Mouse (Mus musculus) ovary, postnatal 36 days (tissue): ENCODE measurements around the gene Rps6ka2.
"Not testable (repeated sequence)": the region's sequence is repeated elsewhere in the genome, so short reads cannot be mapped to it uniquely, and the experiment has no call there.

Source experiments
- DNase-seq: peaks from one replicate; pipeline ENCODE4 v3.0.0; 2022; ENCODE audit warnings: low spot score, mixed read lengths

Gene Rps6ka2

GRCm38 (mm10) chr17:7169627-7170303 is at the start of gene Rps6ka2:
Gene Rps6ka2, plus strand, starts transcription at chr17:7170115.
- peak; percentile 97 for DNase-seq

- not testable (repeated sequence) for DNase-seq
Observed at GRCm38 (mm10) chr17:7120835-7121234, 49.1 kb upstream of the Rps6ka2 start.

- not testable (repeated sequence) for DNase-seq
Observed at GRCm38 (mm10) chr17:7122554-7122953, 47.4 kb upstream of the Rps6ka2 start.

GRCm38 (mm10) chr17:7126475-7126874 is 43.4 kb upstream of the Rps6ka2 start:
- not testable (repeated sequence) for DNase-seq

GRCm38 (mm10) chr17:7134002-7134401 is 35.9 kb upstream of the Rps6ka2 start:
- DNase-seq, result not testable (repeated sequence)

- not testable (repeated sequence) for DNase-seq
Observed at GRCm38 (mm10) chr17:7135277-7135676, 34.6 kb upstream of the Rps6ka2 start.

GRCm38 (mm10) chr17:7138186-7138925 is 31.6 kb upstream of the Rps6ka2 start:
- DNase-seq, result no peak

- no peak for DNase-seq
Observed at GRCm38 (mm10) chr17:7140399-7141174, 29.3 kb upstream of the Rps6ka2 start.

GRCm38 (mm10) chr17:7142367-7142766 is 27.5 kb upstream of the Rps6ka2 start:
- DNase-seq, result no peak

- DNase-seq, result peak; percentile 47
Observed at GRCm38 (mm10) chr17:7143885-7144518, 25.9 kb upstream of the Rps6ka2 start.

GRCm38 (mm10) chr17:7145373-7146058 is 24.4 kb upstream of the Rps6ka2 start:
- DNase-seq, result no peak

- no peak for DNase-seq
Observed at GRCm38 (mm10) chr17:7146479-7146878, 23.4 kb upstream of the Rps6ka2 start.

- DNase-seq, result no peak
Observed at GRCm38 (mm10) chr17:7147920-7148321, 22.0 kb upstream of the Rps6ka2 start.

GRCm38 (mm10) chr17:7149328-7150195 is 20.4 kb upstream of the Rps6ka2 start:
- no peak for DNase-seq

- no peak for DNase-seq
Observed at GRCm38 (mm10) chr17:7151446-7152100, 18.3 kb upstream of the Rps6ka2 start.

GRCm38 (mm10) chr17:7152662-7153061 is 17.3 kb upstream of the Rps6ka2 start:
- no peak for DNase-seq

GRCm38 (mm10) chr17:7163955-7164354 is 6.0 kb upstream of the Rps6ka2 start:
- no peak for DNase-seq

GRCm38 (mm10) chr17:7165524-7165923 is 4.4 kb upstream of the Rps6ka2 start:
- DNase-seq, result no peak

- no peak for DNase-seq
Observed at GRCm38 (mm10) chr17:7168961-7169626, 821 bp upstream of the Rps6ka2 start.
